8 mouse cellular contexts compared by ENCODE assay signal in genomic region chr5:143000654-143001500, GRCm38 (mm10). TPM values are rescaled to one million over a fixed set of nuclear protein-coding genes. Genes with fewer than 3 reads are reported as not detected.
DNase-seq lines count a peak whose midpoint lies in the region; ATAC-seq and TF ChIP-seq lines count a peak whose summit lies in the region.

No protein-coding gene starts in this region.

- peaks cover 8% of the 10 kb centered on the region; the same call in 1 of the 2 replicates for H3K4me1 ChIP-seq in intestine, postnatal 0 days (replicated peaks; ENCODE audit: control insufficient read depth, insufficient read depth, low read length)
- peaks cover 11% of the 10 kb centered on the region for H3K4me1 ChIP-seq in liver, embryonic 11.5 days (replicated peaks; ENCODE audit: control insufficient read depth, insufficient read depth, low read length)
- H3K4me1 ChIP-seq in small intestine, adult 2 months (ENCODE audit: control insufficient read depth, insufficient read depth, insufficient read length, low read length) = peaks cover 2% of the 10 kb centered on the region; the same call in 1 of the 2 replicates

- H3K27ac ChIP-seq in intestine, postnatal 0 days (ENCODE audit: low read depth, low read length) = peak overlapping the region; percentile 75
- H3K27ac ChIP-seq in liver, embryonic 11.5 days (ENCODE audit: low read depth, low read length) = peak overlapping the region; percentile 73
- H3K27ac ChIP-seq in small intestine, adult 2 months (ENCODE audit: insufficient read depth, low read depth, low read length) = peak overlapping the region; percentile 72

- H3K9ac ChIP-seq in intestine, postnatal 0 days (ENCODE audit: low read depth, low read length) = no peak overlapping the region; the same call in 1 of the 2 replicates
- no peak overlapping the region for H3K9ac ChIP-seq in liver, embryonic 11.5 days (ENCODE audit: low read depth, low read length)

- no peaks in the 10 kb centered on the region for H3K9me3 ChIP-seq in intestine, postnatal 0 days (ENCODE audit: control insufficient read depth)
- no peaks in the 10 kb centered on the region for H3K9me3 ChIP-seq in liver, embryonic 11.5 days (ENCODE audit: control insufficient read depth, low read length)

- no peak for TF ChIP-seq POLR2A in small intestine, adult 2 months (IDR thresholded peaks at IDR 0.05; ENCODE audit: low read depth, low read length)

- peak; percentile 44 for DNase-seq in thymus, postnatal 0 days (ENCODE audit: low spot score)
- DNase-seq in thymus, postnatal 10 days (ENCODE audit: low spot score in 2 of 2) = no peak
- peak; percentile 45 for DNase-seq in gastrocnemius, postnatal 25 days
- DNase-seq in liver, embryonic 11.5 days (ENCODE audit: low spot score) = no peak
- no peak for DNase-seq in cerebellum, postnatal 14 days
- DNase-seq in cerebellum, adult 9-10 months = no peak

- ATAC-seq in intestine, postnatal 0 days = no peak
- ATAC-seq in liver, embryonic 11.5 days (replicated peaks; ENCODE audit: low FRiP score) = 0 out of 2 replicates have a peak, but pooled peaks have one; percentile 34

- no peak overlapping the region for H3K4me3 ChIP-seq in intestine, postnatal 0 days (ENCODE audit: low read depth, low read length)
- no peak overlapping the region for H3K4me3 ChIP-seq in liver, embryonic 11.5 days (ENCODE audit: low read depth, low read length)
- no peak overlapping the region for H3K4me3 ChIP-seq in small intestine, adult 2 months (ENCODE audit: low read depth, low read length)

- H3K27me3 ChIP-seq in intestine, postnatal 0 days (replicated peaks; ENCODE audit: control insufficient read depth, insufficient read depth, low read length) = no peaks in the 10 kb centered on the region
- no peaks in the 10 kb centered on the region for H3K27me3 ChIP-seq in liver, embryonic 11.5 days (replicated peaks; ENCODE audit: control insufficient read depth, insufficient read depth, low read length)
- no peaks in the 10 kb centered on the region for H3K27me3 ChIP-seq in small intestine, adult 2 months (ENCODE audit: control insufficient read depth, insufficient read depth, low read length)

- H3K36me3 ChIP-seq in intestine, postnatal 0 days (ENCODE audit: control insufficient read depth, insufficient read depth) = peaks cover 5% of the 10 kb centered on the region; the same call in 1 of the 2 replicates
- peaks cover 8% of the 10 kb centered on the region; the same call in 1 of the 2 replicates for H3K36me3 ChIP-seq in liver, embryonic 11.5 days (ENCODE audit: control insufficient read depth, insufficient read depth, low read length)
- peaks cover 7% of the 10 kb centered on the region; the same call in 1 of the 2 replicates for H3K36me3 ChIP-seq in small intestine, adult 2 months (ENCODE audit: control insufficient read depth, insufficient read depth, low read length)

- H3K4me2 ChIP-seq in intestine, postnatal 0 days (replicated peaks; ENCODE audit: low read depth) = no peak overlapping the region; the same call in none of the 2 replicates
- no peak overlapping the region for H3K4me2 ChIP-seq in liver, embryonic 11.5 days

- TF ChIP-seq CTCF in intestine, postnatal 0 days (IDR thresholded peaks at IDR 0.05; ENCODE audit: low read depth) = no peak
- no peak for TF ChIP-seq CTCF in small intestine, adult 2 months (IDR thresholded peaks at IDR 0.05; ENCODE audit: extremely low read depth, insufficient read length, insufficient replicate concordance, low read depth, low read length)

- WGBS in intestine, postnatal 0 days = 55% methylated on average over 9 of the region's 9 CpGs
- 50% methylated on average over 9 of the region's 9 CpGs for WGBS in liver, embryonic 11.5 days
- WGBS in small intestine, adult 2 months = 75% methylated on average over 9 of the region's 9 CpGs

RNA-seq across cellular contexts. Expression of gene Fscn1, which starts 40.7 kb away (rescaled TPM):
- 33.5 and 37.0 TPM in 2 replicates for polyA plus RNA-seq in thymus, postnatal 0 days (2015; fragmentation: Nextera tagmentation; extraction: Ambion mirVana)
- total RNA-seq in gastrocnemius, postnatal 25 days (2021) = 10 to 100 TPM; 13.4 to 17.6 TPM
- 36.5 and 37.1 TPM in 2 replicates for polyA plus RNA-seq in intestine, postnatal 0 days (2015; fragmentation: Nextera tagmentation; extraction: Ambion mirVana)
- polyA plus RNA-seq in liver, embryonic 11.5 days (2014; fragmentation: Nextera tagmentation; extraction: Ambion mirVana) = 142 and 148 TPM in 2 replicates
- polyA plus RNA-seq in small intestine, adult 2 months (2012; rRNA removed) = 12.3 and 15.0 TPM in 2 replicates

Comparison
In these comparisons a context has a peak if more than half of its experiments do, and no peak if none do; other contexts are left out.
1. DNase-seq: peak in thymus, postnatal 0 days (single experiment) and gastrocnemius, postnatal 25 days (single experiment); none in thymus, postnatal 10 days (0 of 2), liver, embryonic 11.5 days (single experiment), cerebellum, postnatal 14 days (0 of 2) and cerebellum, adult 9-10 months (single experiment).
2. Peak in every context shown above with its lines, with median percentiles within 50 percentile points of each other: H3K27ac ChIP-seq.